Mouse (Mus musculus): Measurements from ENCODE around the gene Lif. TPM values are rescaled to one million over a fixed set of nuclear protein-coding genes. Genes with fewer than 3 reads are reported as not detected.

The Lif gene
- polyA plus RNA-seq, 1 experiment from 2014 or later, result 0.05 TPM

DNA sequence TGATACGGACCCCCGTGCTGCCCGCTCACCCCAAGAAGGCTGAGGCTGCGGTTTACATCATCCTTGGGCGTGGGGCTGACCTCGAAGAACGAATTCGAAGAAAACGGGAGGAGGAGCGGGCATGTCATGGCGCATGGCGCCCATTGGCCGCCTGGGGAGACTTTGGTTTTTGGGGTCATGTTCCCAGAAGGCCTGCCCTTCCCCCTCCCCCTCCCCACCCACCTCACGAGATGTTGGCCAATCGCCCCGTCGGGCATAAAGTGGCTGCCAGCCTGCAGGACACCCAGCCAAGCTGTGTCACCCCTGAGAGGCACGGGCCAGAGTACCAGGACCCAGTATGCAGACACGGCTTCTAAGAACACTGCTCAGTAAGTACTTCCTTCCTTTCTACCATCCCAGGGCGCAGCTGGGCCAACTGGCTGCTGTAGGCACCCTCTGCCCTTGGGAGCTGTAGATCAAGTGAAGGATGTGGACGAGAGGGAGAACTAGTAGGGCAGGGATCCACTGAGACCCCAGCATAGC lies 20.8 kb upstream of the Lif start:
- DNase-seq (ENCODE audit: low spot score) (no peak), ATAC-seq (replicated peaks; ENCODE audit: low FRiP score, low TSS enrichment, low read depth) (no peak)
- H3K27me3 ChIP-seq (replicated peaks; ENCODE audit: control insufficient read depth, insufficient read depth, low read length), result no peaks in the 10 kb centered on the region
- H3K36me3 ChIP-seq (ENCODE audit: control insufficient read depth, insufficient read depth, low read length), result no peaks in the 10 kb centered on the region
- H3K9me3 ChIP-seq (ENCODE audit: control insufficient read depth, low read length), result no peaks in the 10 kb centered on the region
- 92% methylated on average over 21 of the region's 21 CpGs for WGBS
- no peak overlapping the region for H3K4me3 ChIP-seq (ENCODE audit: low read depth, low read length)
- no peak overlapping the region for H3K9ac ChIP-seq (ENCODE audit: low read length)
- H3K27ac ChIP-seq (ENCODE audit: low read depth), result no peak overlapping the region
- no peaks in the 10 kb centered on the region for H3K4me1 ChIP-seq (replicated peaks; ENCODE audit: control insufficient read depth, insufficient read depth, low read length)
- H3K4me2 ChIP-seq (ENCODE audit: low read length), result no peak overlapping the region

DNA sequence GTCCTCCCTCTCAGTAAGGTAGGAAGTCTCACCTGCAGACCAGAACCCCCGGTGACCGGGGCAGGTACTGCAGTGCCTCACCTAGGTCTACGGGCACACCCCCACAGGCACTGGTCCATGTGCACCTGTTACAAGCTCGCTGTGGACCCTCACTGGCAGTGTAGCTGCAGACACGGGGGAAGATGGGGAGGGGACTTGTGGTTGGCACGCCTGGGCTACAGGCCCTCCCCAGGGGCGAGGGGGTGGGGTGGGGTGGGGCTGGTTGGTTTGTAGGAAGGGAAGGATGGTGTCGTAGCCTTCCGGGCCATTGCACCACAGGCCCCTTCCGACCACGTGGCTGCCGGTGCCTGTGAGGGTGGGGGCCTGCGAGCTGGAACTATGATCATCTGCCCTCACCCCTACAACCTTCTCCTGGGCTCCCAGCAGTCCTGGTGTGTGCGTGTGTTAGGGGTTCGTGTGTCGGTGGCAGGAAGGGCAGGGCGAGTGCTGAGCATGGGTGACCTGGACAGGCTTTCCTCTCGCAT lies 19.9 kb upstream of the Lif start:
- H3K4me2 ChIP-seq (ENCODE audit: low read length), result no peak overlapping the region
- DNase-seq (ENCODE audit: low spot score) (no peak), ATAC-seq (replicated peaks; ENCODE audit: low FRiP score, low TSS enrichment, low read depth) (no peak)
- 81% methylated on average over 18 of the region's 18 CpGs for WGBS
- H3K27me3 ChIP-seq (replicated peaks; ENCODE audit: control insufficient read depth, insufficient read depth, low read length), result no peaks in the 10 kb centered on the region
- H3K4me1 ChIP-seq (replicated peaks; ENCODE audit: control insufficient read depth, insufficient read depth, low read length), result no peaks in the 10 kb centered on the region
- no peaks in the 10 kb centered on the region for H3K9me3 ChIP-seq (ENCODE audit: control insufficient read depth, low read length)
- no peak overlapping the region for H3K4me3 ChIP-seq (ENCODE audit: low read depth, low read length)
- no peaks in the 10 kb centered on the region for H3K36me3 ChIP-seq (ENCODE audit: control insufficient read depth, insufficient read depth, low read length)
- no peak overlapping the region for H3K9ac ChIP-seq (ENCODE audit: low read length)
- H3K27ac ChIP-seq (ENCODE audit: low read depth), result no peak overlapping the region

DNA sequence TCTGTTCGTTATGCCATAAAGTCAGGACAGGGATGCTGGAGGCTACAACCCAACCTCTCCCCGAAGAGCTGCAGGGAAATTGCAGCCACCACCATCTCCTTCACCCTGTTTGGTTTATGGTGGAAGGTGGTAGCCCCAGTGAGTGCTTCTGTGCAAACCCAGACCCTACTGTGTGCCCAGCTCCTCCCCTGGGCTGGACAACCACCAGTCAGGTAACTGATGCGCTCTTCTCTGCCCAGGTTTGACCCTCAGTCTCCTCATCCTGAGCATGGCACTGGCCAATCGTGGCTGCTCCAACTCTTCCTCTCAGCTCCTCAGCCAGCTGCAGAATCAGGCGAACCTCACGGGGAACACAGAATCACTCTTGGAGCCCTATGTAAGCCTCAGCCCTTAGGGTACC lies 19.2 kb upstream of the Lif start:
- WGBS, result 85% methylated on average over 6 of the region's 6 CpGs
- ATAC-seq (replicated peaks; ENCODE audit: low FRiP score, low TSS enrichment, low read depth), result no peak
- H3K27me3 ChIP-seq (replicated peaks; ENCODE audit: control insufficient read depth, insufficient read depth, low read length), result no peaks in the 10 kb centered on the region

DNA sequence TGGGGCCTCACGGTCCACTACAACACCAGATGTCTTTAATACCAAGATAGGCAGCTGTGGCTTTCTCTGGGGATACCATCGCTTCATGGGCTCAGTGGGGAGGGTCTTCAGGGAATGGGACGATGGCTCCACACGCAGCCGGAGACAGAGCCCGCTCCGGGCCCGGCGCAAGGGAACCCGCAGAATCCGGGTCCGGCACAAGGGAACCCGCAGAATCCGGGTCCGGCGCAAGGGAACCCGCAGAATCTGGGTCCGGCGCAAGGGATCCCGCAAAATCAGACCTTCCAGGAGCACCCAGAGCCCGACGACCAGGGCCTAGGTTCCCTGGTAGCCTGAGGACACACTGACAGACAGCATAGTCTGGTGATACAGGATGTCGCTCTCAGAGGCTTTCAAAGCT lies 17.7 kb upstream of the Lif start:
- Histone ChIP-seq H3K4me3 (ENCODE audit: low read depth, low read length) (no peak overlapping the region), H3K9ac (ENCODE audit: low read length) (no peak overlapping the region), H3K9me3 (ENCODE audit: control insufficient read depth, low read length) (no peaks in the 10 kb centered on the region), H3K36me3 (ENCODE audit: control insufficient read depth, insufficient read depth, low read length) (no peaks in the 10 kb centered on the region), H3K27me3 (replicated peaks; ENCODE audit: control insufficient read depth, insufficient read depth, low read length) (no peaks in the 10 kb centered on the region), H3K4me2 (ENCODE audit: low read length) (no peak overlapping the region), H3K4me1 (replicated peaks; ENCODE audit: control insufficient read depth, insufficient read depth, low read length) (no peaks in the 10 kb centered on the region), H3K27ac (ENCODE audit: low read depth) (no peak overlapping the region)
- 93% methylated on average over 23 of the region's 23 CpGs for WGBS
- no peak for ATAC-seq (replicated peaks; ENCODE audit: low FRiP score, low TSS enrichment, low read depth)
- no peak for DNase-seq (ENCODE audit: low spot score)

More for the DNA sequence above, 19.2 kb upstream of the Lif start:
- H3K9me3 ChIP-seq (ENCODE audit: control insufficient read depth, low read length), result no peaks in the 10 kb centered on the region
- no peak overlapping the region for H3K4me2 ChIP-seq (ENCODE audit: low read length)
- DNase-seq (ENCODE audit: low spot score), result no peak
- no peak overlapping the region for H3K9ac ChIP-seq (ENCODE audit: low read length)
- H3K27ac ChIP-seq (ENCODE audit: low read depth), result no peak overlapping the region
- no peaks in the 10 kb centered on the region for H3K36me3 ChIP-seq (ENCODE audit: control insufficient read depth, insufficient read depth, low read length)
- no peak overlapping the region for H3K4me3 ChIP-seq (ENCODE audit: low read depth, low read length)
- no peaks in the 10 kb centered on the region for H3K4me1 ChIP-seq (replicated peaks; ENCODE audit: control insufficient read depth, insufficient read depth, low read length)

DNA sequence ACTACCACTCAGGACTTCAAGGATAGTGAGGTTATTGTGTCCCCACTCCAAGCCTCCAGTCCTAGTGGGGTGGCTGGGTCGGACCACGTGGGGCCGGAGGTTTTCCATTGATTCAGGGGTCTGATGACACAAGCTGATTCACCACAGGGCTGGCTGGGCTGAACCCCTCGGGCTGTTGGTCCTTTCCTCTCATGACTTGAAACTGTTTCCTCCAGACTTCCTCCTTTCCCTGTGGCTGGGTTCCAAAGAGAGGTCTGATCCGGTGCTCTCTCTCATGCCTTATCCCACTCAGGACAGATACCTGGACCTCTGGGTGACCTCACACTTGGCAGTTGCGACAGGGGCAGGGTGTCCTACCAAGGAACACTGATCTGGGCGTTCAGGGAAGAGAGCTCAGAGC lies 17.2 kb upstream of the Lif start:
- Histone ChIP-seq H3K27ac (ENCODE audit: low read depth) (no peak overlapping the region), H3K9ac (ENCODE audit: low read length) (no peak overlapping the region), H3K4me3 (ENCODE audit: low read depth, low read length) (no peak overlapping the region), H3K9me3 (ENCODE audit: control insufficient read depth, low read length) (no peaks in the 10 kb centered on the region), H3K4me2 (ENCODE audit: low read length) (no peak overlapping the region), H3K27me3 (replicated peaks; ENCODE audit: control insufficient read depth, insufficient read depth, low read length) (no peaks in the 10 kb centered on the region), H3K36me3 (ENCODE audit: control insufficient read depth, insufficient read depth, low read length) (no peaks in the 10 kb centered on the region), H3K4me1 (replicated peaks; ENCODE audit: control insufficient read depth, insufficient read depth, low read length) (no peaks in the 10 kb centered on the region)
- WGBS, result 70% methylated on average over 7 of the region's 7 CpGs
- no peak for DNase-seq (ENCODE audit: low spot score)
- no peak for ATAC-seq (replicated peaks; ENCODE audit: low FRiP score, low TSS enrichment, low read depth)

DNA sequence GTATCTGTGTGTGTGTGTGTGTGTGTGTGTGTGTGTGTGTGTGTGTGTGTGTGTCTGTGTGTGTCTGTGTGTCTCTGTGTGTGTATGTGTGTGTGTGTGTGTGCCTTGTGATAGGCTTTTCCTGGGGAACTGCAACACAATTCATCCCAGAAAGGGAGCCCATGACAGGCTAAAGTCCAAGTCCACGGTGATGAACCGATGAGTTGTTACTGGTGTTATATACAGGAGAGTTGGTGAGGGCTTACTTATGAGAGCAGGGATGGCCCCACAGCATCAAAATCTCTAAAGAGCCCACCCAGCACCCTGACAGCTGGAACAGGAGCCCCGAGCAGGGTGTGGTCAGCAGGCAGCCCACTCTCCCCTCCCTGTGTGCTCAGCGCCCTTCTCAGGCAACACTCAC lies 16.2 kb upstream of the Lif start:
- H3K4me1 ChIP-seq (replicated peaks; ENCODE audit: control insufficient read depth, insufficient read depth, low read length), result no peaks in the 10 kb centered on the region
- no peak overlapping the region for H3K4me2 ChIP-seq (ENCODE audit: low read length)
- H3K27me3 ChIP-seq (replicated peaks; ENCODE audit: control insufficient read depth, insufficient read depth, low read length), result no peaks in the 10 kb centered on the region
- H3K9ac ChIP-seq (ENCODE audit: low read length), result no peak overlapping the region
- H3K4me3 ChIP-seq (ENCODE audit: low read depth, low read length), result no peak overlapping the region
- ATAC-seq (replicated peaks; ENCODE audit: low FRiP score, low TSS enrichment, low read depth), result no peak
- 83% methylated on average over 4 of the region's 4 CpGs for whole genome bisulfite sequencing
- no peak overlapping the region for H3K27ac ChIP-seq (ENCODE audit: low read depth)
- no peak for DNase-seq (ENCODE audit: low spot score)
- H3K9me3 ChIP-seq (ENCODE audit: control insufficient read depth, low read length), result no peaks in the 10 kb centered on the region
- no peaks in the 10 kb centered on the region for H3K36me3 ChIP-seq (ENCODE audit: control insufficient read depth, insufficient read depth, low read length)

DNA sequence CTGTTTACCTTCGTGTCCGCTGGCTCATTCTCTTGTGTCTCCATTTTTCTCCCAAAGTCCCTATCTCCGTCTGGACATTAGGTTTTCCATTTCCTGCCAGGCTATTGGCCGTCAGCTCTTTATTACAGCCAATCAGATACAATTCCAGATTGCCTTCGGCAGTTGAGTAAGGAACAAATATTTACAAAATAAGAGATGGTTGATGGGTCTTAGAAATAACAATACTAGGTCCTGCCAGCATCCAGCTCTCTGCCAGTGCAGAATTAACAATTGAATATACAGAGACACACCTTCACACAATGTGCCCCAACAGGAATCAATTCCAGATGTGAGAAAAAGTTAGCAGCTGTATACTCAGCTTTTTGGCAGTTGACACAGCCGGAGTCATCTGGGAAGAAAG lies 11.2 kb upstream of the Lif start:
- Histone ChIP-seq H3K27ac (ENCODE audit: low read depth) (no peak overlapping the region), H3K36me3 (ENCODE audit: control insufficient read depth, insufficient read depth, low read length) (no peaks in the 10 kb centered on the region), H3K4me1 (replicated peaks; ENCODE audit: control insufficient read depth, insufficient read depth, low read length) (no peaks in the 10 kb centered on the region), H3K27me3 (replicated peaks; ENCODE audit: control insufficient read depth, insufficient read depth, low read length) (no peaks in the 10 kb centered on the region), H3K9me3 (ENCODE audit: control insufficient read depth, low read length) (no peaks in the 10 kb centered on the region), H3K4me2 (ENCODE audit: low read length) (no peak overlapping the region), H3K4me3 (ENCODE audit: low read depth, low read length) (no peak overlapping the region), H3K9ac (ENCODE audit: low read length) (no peak overlapping the region)
- ATAC-seq (replicated peaks; ENCODE audit: low FRiP score, low TSS enrichment, low read depth) (no peak), DNase-seq (ENCODE audit: low spot score) (no peak)
- WGBS, result 54% methylated on average over 6 of the region's 6 CpGs

DNA sequence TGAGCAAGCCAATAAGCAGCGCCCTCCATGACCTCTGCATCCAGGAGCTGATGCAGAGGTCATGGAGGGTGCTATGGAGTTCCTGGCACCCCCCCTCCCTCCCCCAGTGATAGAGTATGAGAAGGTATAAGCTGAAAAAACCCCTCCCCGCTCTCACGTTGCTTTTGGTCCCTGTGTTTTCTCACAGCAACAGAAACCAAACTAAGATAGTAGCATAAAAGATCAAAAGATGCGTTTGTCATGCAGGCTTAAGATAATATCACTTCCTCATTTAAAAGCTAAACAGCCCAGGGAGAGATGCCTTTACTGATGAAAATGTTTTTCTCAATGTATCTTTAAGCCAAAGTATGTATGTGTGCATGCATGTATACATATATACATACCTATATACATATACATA lies 10.7 kb upstream of the Lif start:
- no peak for ATAC-seq (replicated peaks; ENCODE audit: low FRiP score, low TSS enrichment, low read depth)
- Histone ChIP-seq H3K9me3 (ENCODE audit: control insufficient read depth, low read length) (no peaks in the 10 kb centered on the region), H3K4me1 (replicated peaks; ENCODE audit: control insufficient read depth, insufficient read depth, low read length) (no peaks in the 10 kb centered on the region), H3K9ac (ENCODE audit: low read length) (no peak overlapping the region), H3K4me2 (ENCODE audit: low read length) (no peak overlapping the region), H3K27ac (ENCODE audit: low read depth) (no peak overlapping the region), H3K27me3 (replicated peaks; ENCODE audit: control insufficient read depth, insufficient read depth, low read length) (no peaks in the 10 kb centered on the region), H3K4me3 (ENCODE audit: low read depth, low read length) (no peak overlapping the region), H3K36me3 (ENCODE audit: control insufficient read depth, insufficient read depth, low read length) (no peaks in the 10 kb centered on the region)
- 67% methylated on average over 4 of the region's 4 CpGs for WGBS
- DNase-seq (ENCODE audit: low spot score), result no peak

DNA sequence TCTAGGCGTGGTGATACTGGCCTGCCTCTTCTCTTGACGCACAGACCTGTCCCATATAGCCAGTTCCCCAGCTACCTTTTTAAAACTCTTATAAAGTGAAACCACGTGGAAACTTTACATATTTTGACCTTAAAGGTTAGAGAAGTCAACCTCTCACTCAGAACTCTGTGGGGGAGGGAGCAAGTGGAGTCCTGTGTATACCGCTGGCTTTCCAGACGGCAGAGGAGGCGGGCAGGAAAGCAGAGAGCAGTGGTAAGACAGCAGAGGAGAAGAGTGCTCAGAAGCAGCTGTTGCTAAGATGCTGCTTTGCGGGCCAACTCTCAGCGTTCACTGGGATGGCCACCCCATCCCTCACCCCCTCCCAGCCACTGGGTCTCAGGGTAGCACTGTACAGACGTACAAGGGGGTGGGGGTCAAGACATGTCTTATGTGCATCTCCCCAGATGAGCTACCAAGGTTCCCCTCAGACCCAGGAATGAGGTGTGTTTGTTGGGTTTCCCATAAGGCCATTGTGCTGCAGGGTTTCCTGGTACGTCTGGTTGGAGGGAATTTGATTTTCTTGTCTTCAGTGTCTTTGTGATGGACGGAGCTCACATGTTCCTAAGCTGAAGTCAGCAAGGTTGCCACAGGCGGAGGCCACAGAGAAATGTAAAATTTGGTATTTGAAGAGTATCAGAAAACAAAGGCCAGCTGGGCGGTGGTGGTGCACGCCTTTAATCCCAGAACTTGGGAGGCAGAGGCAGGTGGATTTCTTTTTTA lies 10.0 kb upstream of the Lif start:
- H3K27me3 ChIP-seq (replicated peaks; ENCODE audit: control insufficient read depth, insufficient read depth, low read length), result no peaks in the 10 kb centered on the region
- WGBS, result 69% methylated on average over 14 of the region's 14 CpGs
- ATAC-seq (replicated peaks; ENCODE audit: low FRiP score, low TSS enrichment, low read depth), result no peak

More for the DNA sequence above, 10.0 kb upstream of the Lif start:
- Histone ChIP-seq H3K9me3 (ENCODE audit: control insufficient read depth, low read length) (no peaks in the 10 kb centered on the region), H3K9ac (ENCODE audit: low read length) (no peak overlapping the region), H3K4me1 (replicated peaks; ENCODE audit: control insufficient read depth, insufficient read depth, low read length) (no peaks in the 10 kb centered on the region), H3K27ac (ENCODE audit: low read depth) (no peak overlapping the region), H3K36me3 (ENCODE audit: control insufficient read depth, insufficient read depth, low read length) (no peaks in the 10 kb centered on the region), H3K4me2 (ENCODE audit: low read length) (no peak overlapping the region), H3K4me3 (ENCODE audit: low read depth, low read length) (no peak overlapping the region)
- DNase-seq (ENCODE audit: low spot score), result no peak

Data from intestine, embryonic 14.5 days (tissue).